Mouse (Mus musculus) embryo, embryonic 10.5 days (tissue): Measurements from ENCODE around the gene Slc4a5.

Source experiments
- DNase-seq: peaks from one replicate; pipeline ENCODE4 v3.0.0-alpha.2; 2015; ENCODE audit warnings: low spot score

Gene Slc4a5

GRCm38 (mm10) chr6:83351490-83352160 is 132.0 kb downstream of the Slc4a5 start:
- DNase-seq: no peak

- DNase-seq: no peak
These were observed 133.2 kb downstream of the Slc4a5 start for GRCm38 (mm10) chr6:83352666-83353410.
